Mouse (Mus musculus) lung, adult 2 months (tissue): ENCODE measurements at regions not wholly inside any gene's neighbourhood (a gene's known extent, or its start where the extent isn't known, plus 50 kb on each side); places are given as distances from the start of the nearest gene placed in this dataset.

ENCODE experiments used
- CTCF ChIP-seq: fragments of 200-500 bp; IDR thresholded peaks from 2 replicates; pipeline ENCODE4 v1.5.1; 2011; ENCODE audit warnings: mild to moderate bottlenecking, low read length, control low read depth; ENCODE audit not compliant: insufficient read depth
- POLR2A ChIP-seq: fragments of 200-500 bp; IDR thresholded peaks from 2 replicates; pipeline ENCODE4 v1.6.1; 2011; ENCODE audit warnings: low read depth, mild to moderate bottlenecking, control low read depth, low read length, borderline replicate concordance; ENCODE audit errors: extremely low read depth

DNA sequence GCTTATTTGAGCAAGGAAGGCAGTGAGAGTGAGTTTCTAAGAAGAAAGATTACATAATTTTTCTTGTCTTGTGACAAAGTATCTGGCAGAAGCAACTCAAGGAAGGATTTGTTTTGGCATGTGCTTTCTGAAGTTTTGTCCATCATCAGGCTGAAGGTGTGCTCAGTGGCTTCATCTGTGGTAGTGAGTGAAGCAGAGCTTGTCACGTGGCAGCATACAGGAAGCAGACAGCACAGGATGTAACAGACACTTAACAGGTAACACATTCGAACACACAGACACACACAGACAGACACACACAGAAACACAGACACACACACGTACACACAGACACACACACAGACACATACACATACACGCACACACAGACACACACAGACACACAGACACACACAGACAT lies 157.5 kb downstream of the Bcl11a start:
- no peak for TF ChIP-seq POLR2A
- TF ChIP-seq CTCF = no peak
